Mouse (Mus musculus) heart, postnatal 0 days (tissue): ENCODE results near the gene Hunk. TPM values are rescaled to one million over a fixed set of nuclear protein-coding genes. Genes with fewer than 3 reads are reported as not detected.
A peak's percentile ranks its signal among the peaks of the same experiment; 100 is the strongest.

Experiments
- ATAC-seq: fragments of 200-750 bp; cut with Nextera tagmentation; 2 replicates; pipeline ENCODE4 v1.8.0; 2017; ENCODE audit warnings: low read depth, moderate number of reproducible peaks, moderate library complexity; ENCODE audit not compliant: insufficient read depth
- DNase-seq: peaks from one replicate; pipeline ENCODE4 v3.0.0-alpha.2; 2016; ENCODE audit warnings: low spot score
- H3K27ac ChIP-seq: fragments of 300-500 bp; sonication (generic); 2 replicates; pipeline ENCODE4 v1.5.1; 2014; ENCODE audit warnings: low read depth, mild to moderate bottlenecking
- H3K27me3 ChIP-seq: fragments of 300-500 bp; sonication (generic); 2 replicates; pipeline ENCODE4 v1.6.1; 2014; ENCODE audit warnings: low read length, mixed read lengths; ENCODE audit not compliant: control insufficient read depth, insufficient read depth
- H3K36me3 ChIP-seq: fragments of 300-500 bp; sonication (generic); replicated peaks from 2 replicates; pipeline ENCODE4 v1.6.1; 2014; ENCODE audit warnings: low read length, mixed read lengths; ENCODE audit not compliant: control insufficient read depth, insufficient read depth
- H3K4me1 ChIP-seq: fragments of 300-500 bp; sonication (generic); 2 replicates; pipeline ENCODE4 v1.6.1; 2014; ENCODE audit warnings: antibody characterized with exemption; ENCODE audit not compliant: control insufficient read depth, insufficient read depth
- H3K4me2 ChIP-seq: fragments of 300-500 bp; sonication (generic); 2 replicates; pipeline ENCODE4 v1.6.1; 2014; ENCODE audit warnings: low read depth, mild to moderate bottlenecking, low read length, moderate library complexity
- H3K4me3 ChIP-seq: fragments of 300-500 bp; sonication (generic); 2 replicates; pipeline ENCODE4 v1.5.1; 2014; ENCODE audit warnings: low read depth, low read length
- H3K9ac ChIP-seq: fragments of 300-500 bp; sonication (generic); replicated peaks from 2 replicates; pipeline ENCODE4 v1.6.1; 2014; ENCODE audit warnings: low read depth, low read length, mixed read lengths
- H3K9me3 ChIP-seq: fragments of 300-500 bp; sonication (generic); replicated peaks from 2 replicates; pipeline ENCODE4 v1.6.1; 2016; ENCODE audit warnings: low read length; ENCODE audit not compliant: control insufficient read depth
- CTCF ChIP-seq: IDR thresholded peaks from 2 replicates; pipeline ENCODE4 v1.5.1; 2016; ENCODE audit warnings: antibody characterized with exemption, control low read depth, low read depth
- EP300 ChIP-seq: IDR thresholded peaks from 2 replicates; pipeline ENCODE4 v1.6.1; 2016; ENCODE audit warnings: antibody characterized with exemption, low read depth
- WGBS: fragments of 180-500 bp; shearing (Covaris S2); extraction: QIAGEN DNeasy Blood & Tissue Kit; methylation state at CpG from one replicate; pipeline ENCODE4 v1.1.7; 2014; 5-methylcytosine and 5-hydroxymethylcytosine counted together
- polyA plus RNA-seq: library from polyadenylated mRNA; unstranded; fragments of >200 nt; fragmentation: Nextera tagmentation; extraction: Ambion mirVana; gene quantifications from 2 replicates; pipeline ENCODE4 v1.2.1, GENCODE M21; 2015
- total RNA-seq: library from RNA; depleted of rRNA; stranded (reverse); fragments of >200 nt; gene quantifications from 2 replicates; pipeline ENCODE4 v1.2.3, GENCODE M21; 2014; ENCODE audit warnings: low replicate concordance

The Hunk gene
- total and polyA plus RNA-seq, 2 experiments from 2014 or later: 1.6 to 3.3 TPM

- Histone ChIP-seq H3K9ac (peak overlapping the region; percentile 81), H3K4me1 (peaks cover 27% of the 10 kb centered on the region), H3K27me3 (no peaks in the 10 kb centered on the region), H3K4me2 (peak overlapping the region; percentile 98), H3K27ac (peak overlapping the region; percentile 80), H3K4me3 (peak overlapping the region; percentile 84), H3K36me3 (no peaks in the 10 kb centered on the region; the same call in none of the 2 replicates), H3K9me3 (no peaks in the 10 kb centered on the region)
- DNase-seq (peak; percentile 13), ATAC-seq (peak; percentile 40)
- TF ChIP-seq EP300: no peak
- peak; percentile 45 for TF ChIP-seq CTCF
- under 1% methylated on average over 45 of the region's 49 CpGs for WGBS
Observed at GRCm38 (mm10) chr16:90386514-90387160, 824 bp downstream of the Hunk start.

- Histone ChIP-seq H3K36me3 (no peaks in the 10 kb centered on the region; the same call in none of the 2 replicates), H3K4me2 (peak overlapping the region; percentile 98), H3K27ac (peak overlapping the region; percentile 80), H3K9ac (peak overlapping the region; percentile 81), H3K4me3 (peak overlapping the region; percentile 84), H3K27me3 (no peaks in the 10 kb centered on the region), H3K4me1 (peaks cover 27% of the 10 kb centered on the region), H3K9me3 (no peaks in the 10 kb centered on the region)
- ATAC-seq (no peak), DNase-seq (peak; percentile 8)
- TF ChIP-seq CTCF: no peak
- TF ChIP-seq EP300: no peak
- 2% methylated on average over 12 of the region's 12 CpGs for WGBS
Observed at GRCm38 (mm10) chr16:90387161-90387671, 1.4 kb downstream of the Hunk start.

- no peak overlapping the region for H3K4me3 ChIP-seq
- H3K9me3 ChIP-seq: no peaks in the 10 kb centered on the region
- H3K9ac ChIP-seq: no peak overlapping the region
- ATAC-seq: no peak
- H3K36me3 ChIP-seq: no peaks in the 10 kb centered on the region; the same call in none of the 2 replicates
- WGBS: 72% methylated on average over 4 of the region's 4 CpGs
- peak overlapping the region; percentile 98; the same call in 1 of the 2 replicates for H3K4me2 ChIP-seq
- TF ChIP-seq CTCF: no peak
- TF ChIP-seq EP300: no peak
- H3K27me3 ChIP-seq: no peaks in the 10 kb centered on the region
- DNase-seq: no peak
- H3K27ac ChIP-seq: 0 out of 2 replicates have a peak overlapping the region, but pooled peaks have one; percentile 2
- peaks cover 27% of the 10 kb centered on the region for H3K4me1 ChIP-seq
Observed at GRCm38 (mm10) chr16:90387961-90388360, 2.1 kb downstream of the Hunk start.

- TF ChIP-seq EP300: no peak
- TF ChIP-seq CTCF: no peak
- H3K9ac ChIP-seq: no peak overlapping the region
- H3K4me2 ChIP-seq: peak overlapping the region; percentile 98
- no peaks in the 10 kb centered on the region for H3K27me3 ChIP-seq
- peaks cover 27% of the 10 kb centered on the region for H3K4me1 ChIP-seq
- WGBS: 24% methylated on average over 15 of the region's 15 CpGs
- H3K36me3 ChIP-seq: no peaks in the 10 kb centered on the region; the same call in none of the 2 replicates
- DNase-seq (no peak), ATAC-seq (no peak)
- 0 out of 2 replicates have a peak overlapping the region, but pooled peaks have one; percentile 24 for H3K27ac ChIP-seq
- peak overlapping the region; percentile 1; the same call in 1 of the 2 replicates for H3K4me3 ChIP-seq
- H3K9me3 ChIP-seq: no peaks in the 10 kb centered on the region
Observed at GRCm38 (mm10) chr16:90389103-90389750, 3.4 kb downstream of the Hunk start.

GRCm38 (mm10) chr16:90390731-90391130 is 4.9 kb downstream of the Hunk start:
- TF ChIP-seq CTCF (no peak), EP300 (no peak)
- Histone ChIP-seq H3K27ac (no peak overlapping the region), H3K4me1 (peaks cover 24% of the 10 kb centered on the region)

More at GRCm38 (mm10) chr16:90390731-90391130, 4.9 kb downstream of the Hunk start:
- DNase-seq: peak; percentile 6
- Histone ChIP-seq H3K27me3 (no peaks in the 10 kb centered on the region), H3K4me2 (no peak overlapping the region), H3K9ac (no peak overlapping the region), H3K36me3 (no peaks in the 10 kb centered on the region; the same call in none of the 2 replicates), H3K4me3 (no peak overlapping the region), H3K9me3 (no peaks in the 10 kb centered on the region)
- 69% methylated on average over 16 of the region's 16 CpGs for WGBS
- ATAC-seq: no peak
